Mouse (Mus musculus) thymus, postnatal 10 days (tissue): Measurements from ENCODE around the gene Jade3.
"Not testable (repeated sequence)": the region's sequence is repeated elsewhere in the genome, so short reads cannot be mapped to it uniquely, and the experiment has no call there.

Experiments
- DNase-seq, 2 experiments: peaks; one replicate each; pipeline ENCODE4 v3.0.0; 2021; ENCODE audit warnings: low spot score in 2 of 2

The Jade3 gene

GRCm38 (mm10) chrX:20425140-20425838, at the start of gene Jade3:
Gene Jade3, plus strand, starts transcription at chrX:20425688.
- DNase-seq, result peak; percentile 75 to 78

- DNase-seq, result no peak
Measured at GRCm38 (mm10) chrX:20379347-20380014, 46.0 kb upstream of the Jade3 start.

GRCm38 (mm10) chrX:20382260-20382659, 43.2 kb upstream of the Jade3 start:
- DNase-seq, result no peak

- no peak for DNase-seq
Measured at GRCm38 (mm10) chrX:20387006-20387405, 38.5 kb upstream of the Jade3 start.

GRCm38 (mm10) chrX:20391964-20392363, 33.5 kb upstream of the Jade3 start:
- not testable (repeated sequence) for DNase-seq

- no peak for DNase-seq
Measured at GRCm38 (mm10) chrX:20392942-20393341, 32.5 kb upstream of the Jade3 start.

GRCm38 (mm10) chrX:20404068-20404467, 21.4 kb upstream of the Jade3 start:
- DNase-seq, result peak in 1 of 2 experiments; percentile 4

GRCm38 (mm10) chrX:20406909-20407308, 18.6 kb upstream of the Jade3 start:
- DNase-seq, result no peak

GRCm38 (mm10) chrX:20407676-20408075, 17.8 kb upstream of the Jade3 start:
- no peak for DNase-seq

GRCm38 (mm10) chrX:20411382-20411781, 14.1 kb upstream of the Jade3 start:
- no peak for DNase-seq

GRCm38 (mm10) chrX:20412221-20412620, 13.3 kb upstream of the Jade3 start:
- no peak for DNase-seq

- no peak for DNase-seq
Measured at GRCm38 (mm10) chrX:20414885-20415622, 10.4 kb upstream of the Jade3 start.

GRCm38 (mm10) chrX:20418461-20418860, 7.0 kb upstream of the Jade3 start:
- DNase-seq, result no peak

GRCm38 (mm10) chrX:20419536-20419935, 6.0 kb upstream of the Jade3 start:
- no peak for DNase-seq

- peak; percentile 5 to 23 for DNase-seq
Measured at GRCm38 (mm10) chrX:20425839-20426449, 456 bp downstream of the Jade3 start.

- DNase-seq, result no peak
Measured at GRCm38 (mm10) chrX:20483213-20483612, 57.7 kb downstream of the Jade3 start.

GRCm38 (mm10) chrX:20497682-20498081, 72.2 kb downstream of the Jade3 start:
- no peak for DNase-seq

GRCm38 (mm10) chrX:20520290-20520939, 94.9 kb downstream of the Jade3 start:
- DNase-seq, result no peak

GRCm38 (mm10) chrX:20521578-20521977, 96.1 kb downstream of the Jade3 start:
- no peak for DNase-seq

GRCm38 (mm10) chrX:20532621-20533020, 107.1 kb downstream of the Jade3 start:
- no peak for DNase-seq

- no peak for DNase-seq
Measured at GRCm38 (mm10) chrX:20543867-20544266, 118.4 kb downstream of the Jade3 start.

GRCm38 (mm10) chrX:20547609-20548008, 122.1 kb downstream of the Jade3 start:
- DNase-seq, result no peak
